Mouse (Mus musculus) embryo, embryonic 9.5 days (tissue): ENCODE data around the gene Btn2a2.

Experiments used
- DNase-seq: peaks from one replicate; pipeline ENCODE4 v3.0.0-alpha.2; 2017; ENCODE audit errors: extremely low spot score

Gene Btn2a2

GRCm38 (mm10) chr13:23448758-23449157 is 39.9 kb downstream of the Btn2a2 start:
- no peak for DNase-seq

GRCm38 (mm10) chr13:23446498-23446952 is 42.1 kb downstream of the Btn2a2 start:
- DNase-seq: peak; percentile 91

- peak; percentile 94 for DNase-seq
These were observed 42.9 kb downstream of the Btn2a2 start for GRCm38 (mm10) chr13:23445561-23446320.

DNA sequence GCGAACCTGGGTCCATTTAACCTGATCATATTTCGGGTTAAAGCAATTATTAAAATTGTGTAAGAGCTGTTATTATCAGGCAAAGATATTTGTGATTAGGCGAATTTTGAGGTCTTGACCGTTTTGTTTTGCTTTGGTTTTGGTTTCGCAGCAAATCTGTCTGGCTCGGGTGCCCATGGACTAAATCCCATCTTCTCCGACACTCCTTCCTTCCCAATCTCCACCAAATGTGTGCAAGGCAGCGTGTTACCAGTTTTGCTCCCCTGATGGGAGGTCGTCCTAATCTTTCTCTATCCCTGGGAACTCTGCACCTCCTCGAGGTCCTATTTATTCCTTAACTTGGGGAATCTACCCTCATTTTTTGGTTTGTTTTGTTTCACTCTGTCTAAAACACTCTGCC is 43.5 kb downstream of the Btn2a2 start:
- no peak for DNase-seq

- no peak for DNase-seq
These were observed 44.2 kb downstream of the Btn2a2 start for GRCm38 (mm10) chr13:23444451-23444850.

- DNase-seq: no peak
These were observed 48.8 kb downstream of the Btn2a2 start for GRCm38 (mm10) chr13:23439901-23440300.

- peak; percentile 77 for DNase-seq
These were observed 50.1 kb downstream of the Btn2a2 start for GRCm38 (mm10) chr13:23438521-23438920.

GRCm38 (mm10) chr13:23437908-23438307 is 50.7 kb downstream of the Btn2a2 start:
- DNase-seq: peak; percentile 94

- peak; percentile 77 for DNase-seq
These were observed 51.5 kb downstream of the Btn2a2 start for GRCm38 (mm10) chr13:23436861-23437822.

- DNase-seq: peak; percentile 68
These were observed 52.4 kb downstream of the Btn2a2 start for GRCm38 (mm10) chr13:23436231-23436661.

DNA sequence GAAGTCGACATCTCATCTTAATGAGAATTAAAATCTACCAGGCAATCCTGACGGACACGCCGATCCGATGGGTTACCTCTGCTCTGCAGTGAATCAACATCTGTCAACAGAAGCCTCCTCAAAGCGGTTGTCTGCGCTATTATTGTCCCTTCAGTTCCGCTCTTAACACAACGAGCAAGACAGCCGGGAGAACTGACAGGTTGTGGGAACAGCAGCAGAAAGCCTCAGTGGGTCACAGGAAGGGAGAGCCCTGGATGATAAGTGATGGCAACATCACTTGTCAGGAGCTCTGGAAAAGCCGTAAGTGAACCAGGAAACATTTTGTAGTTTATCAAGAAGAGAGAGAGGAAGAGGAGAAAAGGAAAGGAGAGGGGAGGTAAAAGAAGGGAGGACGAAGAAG is 53.0 kb downstream of the Btn2a2 start:
- peak; percentile 63 for DNase-seq

- no peak for DNase-seq
These were observed 53.4 kb downstream of the Btn2a2 start for GRCm38 (mm10) chr13:23435241-23435640.

- DNase-seq: peak; percentile 39
These were observed 54.2 kb downstream of the Btn2a2 start for GRCm38 (mm10) chr13:23434426-23434825.

DNA sequence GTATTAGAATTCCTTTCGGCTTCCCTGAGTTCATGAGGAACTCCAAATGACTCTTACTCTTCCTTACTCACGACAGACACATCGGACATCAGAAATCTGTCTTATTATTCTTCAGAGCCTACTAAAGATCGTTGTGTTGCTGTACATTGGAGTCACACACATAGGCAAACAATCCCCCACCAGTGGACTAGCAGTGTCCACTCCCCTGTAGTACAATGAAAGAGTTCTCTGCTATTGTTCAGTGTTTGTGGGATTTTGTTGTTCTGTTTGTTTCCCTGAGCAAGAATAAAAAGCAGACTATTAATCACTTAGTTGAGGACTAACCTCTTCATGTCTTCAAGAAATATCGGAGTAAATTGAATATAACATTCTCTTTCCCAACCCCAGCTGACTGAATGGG is 54.9 kb downstream of the Btn2a2 start:
- no peak for DNase-seq

DNA sequence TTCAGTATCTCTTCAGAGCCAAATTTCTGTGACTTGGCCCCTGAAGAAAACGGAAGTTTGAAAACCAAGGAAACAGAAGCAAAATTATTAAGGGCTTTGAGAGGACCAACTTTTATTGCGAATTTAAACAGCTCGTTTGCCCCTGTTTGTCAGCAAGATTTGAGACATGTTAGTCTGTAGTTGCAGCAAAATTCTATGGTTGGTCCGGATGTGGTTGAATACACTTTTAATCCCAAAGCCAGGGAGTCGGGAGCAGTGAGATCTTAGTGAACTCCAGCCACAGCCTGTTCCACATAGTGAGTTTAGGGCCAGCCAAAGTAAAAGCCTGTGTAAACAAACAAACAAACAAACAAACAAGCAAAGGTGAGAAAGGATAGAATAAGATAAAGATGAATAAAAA is 55.5 kb downstream of the Btn2a2 start:
- DNase-seq: no peak

DNA sequence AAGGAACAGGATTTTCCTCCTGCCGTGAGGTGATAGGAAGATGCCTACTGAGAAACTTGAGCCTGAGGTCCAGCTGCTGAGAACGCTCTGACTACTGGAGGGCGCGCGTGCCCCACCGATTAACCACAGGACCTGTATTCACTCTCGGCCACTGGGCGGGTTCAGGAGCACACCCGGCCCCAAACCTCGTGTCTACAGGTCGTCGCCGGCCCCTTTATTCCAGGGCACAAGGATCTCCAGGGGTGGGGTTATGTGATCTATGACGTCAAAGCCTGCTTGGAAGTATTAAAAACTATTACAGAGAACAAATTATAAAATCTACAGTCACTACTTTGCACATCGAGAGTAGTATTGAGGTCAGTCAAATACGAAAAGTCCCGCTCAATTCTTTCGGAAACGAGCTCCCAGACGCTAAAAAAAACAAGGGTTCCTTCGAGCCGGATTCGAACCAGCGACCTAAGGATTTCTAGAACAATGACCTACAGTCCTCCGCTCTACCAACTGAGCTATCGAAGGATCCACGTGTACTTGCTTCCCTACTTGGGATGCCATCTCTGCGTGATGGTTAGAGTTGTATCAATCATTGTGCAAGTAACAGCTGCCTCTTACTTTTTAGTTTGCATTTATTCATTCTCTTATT is 56.0 kb downstream of the Btn2a2 start:
- DNase-seq: peak; percentile 97

- DNase-seq: peak; percentile 90
These were observed 57.3 kb downstream of the Btn2a2 start for GRCm38 (mm10) chr13:23431351-23431771.

GRCm38 (mm10) chr13:23430734-23431133 is 57.9 kb downstream of the Btn2a2 start:
- peak; percentile 85 for DNase-seq

DNA sequence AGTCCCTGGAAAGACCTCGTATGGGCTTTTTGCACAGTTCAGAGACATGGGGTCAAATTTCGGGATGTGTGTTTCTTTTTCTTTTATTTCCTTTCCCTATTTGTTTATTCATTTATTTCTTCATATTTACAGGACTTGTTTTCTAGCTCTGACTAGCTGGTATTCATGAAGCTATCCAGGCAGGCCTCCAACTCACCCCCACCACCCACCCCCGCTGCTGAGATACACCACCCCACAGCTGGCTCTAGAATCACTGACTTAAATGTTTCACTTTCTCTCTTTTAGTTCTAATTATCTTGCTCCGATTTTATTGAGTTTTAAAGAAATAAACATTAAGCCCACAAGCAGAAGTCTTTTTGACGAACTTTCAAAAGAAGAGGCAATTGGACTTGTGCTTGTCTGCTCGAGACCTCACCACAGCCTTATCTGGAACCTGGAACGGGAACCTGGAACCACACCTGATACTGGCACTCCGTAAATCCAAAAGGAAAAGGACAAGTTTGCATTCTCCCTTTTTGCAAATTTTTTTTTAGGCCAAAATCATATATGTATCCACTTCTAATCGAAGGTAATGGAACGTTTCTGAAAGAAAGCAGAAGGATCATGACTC is 58.8 kb downstream of the Btn2a2 start:
- DNase-seq: no peak

- no peak for DNase-seq
These were observed 60.3 kb downstream of the Btn2a2 start for GRCm38 (mm10) chr13:23428166-23428993.
